Mouse (Mus musculus): ENCODE measurements around the gene Mlph. TPM values are rescaled to one million over a fixed set of nuclear protein-coding genes. Genes with fewer than 3 reads are reported as not detected.
A peak's percentile ranks its signal among the peaks of the same experiment; 100 is the strongest.

Gene Mlph
- total RNA-seq, 2 experiments from 2014 or later, result 0.21 to 0.32 TPM

DNA sequence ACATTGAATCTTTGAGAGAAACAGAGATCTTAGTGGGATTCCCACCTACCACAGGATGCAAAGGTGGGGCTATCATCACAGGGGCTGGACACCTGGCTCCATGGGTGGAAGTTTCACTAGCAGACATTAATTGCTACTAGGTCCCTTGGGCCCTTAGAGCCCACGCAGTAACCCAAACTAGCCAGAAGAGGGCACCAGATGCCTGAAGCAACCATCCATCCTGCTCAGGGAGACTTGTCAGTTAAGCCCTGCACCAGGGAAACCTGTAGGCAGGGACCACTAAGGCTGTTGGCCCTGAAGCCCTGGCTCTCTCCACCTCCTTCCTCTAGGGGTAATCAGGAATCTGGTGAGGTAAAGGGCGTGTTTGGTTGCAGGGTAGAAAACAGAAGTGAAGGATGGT lies 8.5 kb upstream of the Mlph start:
- DNase-seq (ENCODE audit: low spot score), result peak; percentile 60

GRCm38 (mm10) chr1:90909161-90909560 lies 5.7 kb upstream of the Mlph start:
- no peak for DNase-seq (ENCODE audit: low spot score)

DNA sequence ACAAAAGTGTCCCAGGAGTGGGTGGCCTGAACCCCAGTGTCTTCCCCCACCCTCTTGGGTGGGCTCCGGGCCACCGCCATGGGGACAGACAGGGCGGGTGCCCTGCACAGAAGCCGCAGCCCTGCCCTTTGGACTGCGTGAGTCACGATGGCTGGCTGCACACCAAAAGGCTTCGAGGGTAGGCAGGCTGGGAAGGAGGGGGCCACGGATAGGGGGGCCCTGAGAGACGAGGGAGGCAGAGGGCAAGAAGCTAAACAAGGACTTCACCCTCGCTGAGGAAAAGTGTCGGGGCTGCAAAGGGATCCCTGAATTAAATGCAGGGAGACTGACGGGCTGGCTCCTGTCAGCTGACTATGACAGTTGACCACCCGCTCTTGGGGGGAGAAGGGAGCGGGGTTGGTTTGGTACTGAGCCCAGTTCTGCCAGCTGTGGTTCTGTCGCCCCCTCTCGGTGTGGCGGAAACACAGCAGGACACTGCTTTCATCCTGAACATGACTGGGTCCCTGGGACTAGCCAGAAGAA lies 5.2 kb upstream of the Mlph start:
- peak; percentile 40 for DNase-seq (ENCODE audit: low spot score)

- no peak for DNase-seq (ENCODE audit: low spot score)
Measured at GRCm38 (mm10) chr1:90913231-90913630, 1.7 kb upstream of the Mlph start.

- DNase-seq (ENCODE audit: low spot score), result no peak
Measured at GRCm38 (mm10) chr1:90917509-90917908, 2.6 kb downstream of the Mlph start.

DNA sequence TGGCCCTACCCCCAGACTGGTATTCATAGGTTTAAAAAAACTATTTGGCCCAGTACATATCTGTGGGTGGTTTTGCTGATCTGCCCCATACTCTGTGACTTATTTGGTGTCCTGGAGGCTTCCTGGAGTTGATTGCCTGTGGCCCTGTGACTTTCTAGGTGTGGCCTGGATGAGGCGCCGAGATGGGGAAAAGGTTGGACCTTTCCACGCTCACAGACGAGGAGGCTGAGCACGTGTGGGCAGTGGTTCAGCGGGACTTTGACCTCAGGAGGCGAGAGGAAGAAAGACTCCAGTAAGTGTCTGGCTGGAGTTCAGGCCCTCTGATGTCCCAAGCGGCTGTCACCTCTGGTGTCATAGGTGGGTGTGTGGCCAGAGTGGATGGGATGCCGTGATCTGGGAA lies 6.8 kb downstream of the Mlph start:
- DNase-seq (ENCODE audit: low spot score), result no peak

GRCm38 (mm10) chr1:90926030-90926429 lies 11.1 kb downstream of the Mlph start:
- no peak for DNase-seq (ENCODE audit: low spot score)

- no peak for DNase-seq (ENCODE audit: low spot score)
Measured at GRCm38 (mm10) chr1:90927308-90927707, 12.4 kb downstream of the Mlph start.

DNA sequence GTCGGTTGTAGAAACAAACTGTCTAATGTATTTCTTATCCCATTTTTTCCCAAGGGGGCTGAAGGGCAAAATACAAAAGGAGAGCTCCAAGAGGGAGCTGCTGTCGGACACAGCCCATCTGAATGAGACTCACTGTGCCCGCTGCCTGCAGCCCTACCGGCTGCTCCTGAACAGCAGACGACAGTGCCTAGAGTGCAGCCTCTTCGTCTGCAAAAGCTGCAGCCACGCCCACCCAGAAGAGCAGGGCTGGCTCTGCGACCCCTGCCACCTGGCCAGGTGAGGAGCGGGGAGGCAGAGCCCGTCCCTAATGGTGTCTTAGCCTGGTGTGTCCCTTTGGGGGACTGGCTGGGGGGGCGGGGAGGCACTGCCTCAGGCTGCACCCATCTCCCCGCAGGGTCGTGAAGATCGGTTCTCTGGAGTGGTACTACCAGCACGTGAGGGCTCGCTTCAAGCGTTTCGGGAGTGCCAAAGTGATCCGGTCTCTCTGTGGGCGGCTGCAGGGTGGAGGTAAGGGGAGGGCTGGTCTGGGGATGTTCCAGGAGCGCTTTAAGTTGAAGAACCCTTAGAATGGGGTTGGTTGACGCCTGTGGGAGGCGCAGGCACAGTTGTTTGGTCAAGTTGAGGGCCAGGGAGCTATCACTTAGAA lies 13.2 kb downstream of the Mlph start:
- DNase-seq (ENCODE audit: low spot score), result no peak

DNA sequence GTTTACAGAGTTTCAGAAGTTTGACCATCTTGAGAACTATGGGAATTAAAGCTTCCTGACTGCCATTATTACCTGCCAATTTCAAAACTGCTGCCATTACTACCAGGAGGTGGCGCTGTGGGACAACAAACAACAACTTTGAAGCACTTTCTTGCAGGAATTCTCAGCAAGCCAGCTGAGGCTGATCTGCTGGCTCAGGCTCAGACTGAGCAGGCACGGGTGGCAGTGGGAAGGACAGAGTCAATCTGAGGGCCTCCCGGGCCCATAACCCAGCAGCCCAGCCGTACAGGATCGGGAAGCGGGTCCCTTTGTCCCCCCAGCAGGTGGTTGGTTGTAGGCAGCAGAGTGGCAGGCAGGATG lies 13.7 kb downstream of the Mlph start:
- DNase-seq (ENCODE audit: low spot score), result peak; percentile 88

DNA sequence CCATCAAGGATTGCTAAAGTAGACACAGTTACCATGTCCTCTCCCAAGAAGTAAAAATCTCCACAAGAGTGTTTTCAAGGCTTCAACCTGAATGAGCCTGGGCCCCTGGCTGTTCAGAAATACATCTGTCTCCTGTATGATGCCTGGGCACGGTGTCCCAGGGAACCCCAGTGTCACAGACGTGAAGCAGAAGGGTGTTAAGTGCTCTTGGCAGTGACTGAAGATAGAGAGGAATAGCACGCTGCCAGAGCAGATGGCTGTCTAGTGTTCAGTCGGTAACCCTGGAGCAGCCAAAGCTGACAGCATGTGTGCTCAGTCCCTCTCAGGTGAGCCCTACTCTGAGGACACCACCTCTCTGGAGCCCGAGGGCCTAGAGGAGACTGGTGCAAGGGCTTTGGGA lies 18.1 kb downstream of the Mlph start:
- no peak for DNase-seq (ENCODE audit: low spot score)

DNA sequence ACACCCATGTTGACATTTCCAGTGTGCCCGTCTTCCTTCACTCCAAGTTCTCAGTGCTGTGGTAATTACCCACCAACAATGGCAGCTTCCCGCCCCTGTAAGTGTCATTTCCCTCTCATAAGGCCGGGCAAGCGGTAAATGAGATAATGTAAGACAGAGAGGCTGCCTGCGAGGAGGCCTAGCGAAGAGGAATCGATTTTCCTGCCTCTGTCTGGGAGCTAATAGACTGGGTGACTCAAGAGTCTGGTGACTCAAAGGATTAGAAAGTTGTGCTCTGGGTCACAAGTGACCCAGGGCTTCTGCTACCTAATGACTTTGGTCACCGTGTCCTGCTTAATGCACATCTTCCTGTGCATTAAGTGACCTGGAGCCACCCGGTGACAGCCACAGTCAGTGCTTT lies 22.1 kb downstream of the Mlph start:
- no peak for DNase-seq (ENCODE audit: low spot score)

GRCm38 (mm10) chr1:90939980-90940379 lies 25.1 kb downstream of the Mlph start:
- no peak for DNase-seq (ENCODE audit: low spot score)

DNA sequence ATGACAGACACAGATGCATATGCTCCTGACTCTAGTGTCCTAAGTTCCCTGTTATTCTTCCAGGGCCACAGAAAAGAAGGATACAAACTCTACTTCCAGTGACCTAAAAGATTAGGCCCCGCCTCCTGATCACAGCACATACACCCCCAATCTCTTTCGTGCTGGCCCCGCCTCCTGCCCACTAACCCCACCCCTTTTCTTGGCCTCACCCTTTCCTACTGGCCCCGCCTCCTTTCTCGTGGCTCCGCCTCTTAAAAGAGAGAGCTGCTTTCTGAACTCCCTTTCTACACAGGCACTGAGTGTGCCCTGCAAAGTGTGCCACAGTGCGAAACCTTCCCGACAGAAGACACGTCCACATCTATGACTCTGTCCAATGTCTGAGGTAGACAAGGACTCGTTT lies 30.3 kb downstream of the Mlph start:
- no peak for DNase-seq (ENCODE audit: low spot score)

- DNase-seq (ENCODE audit: low spot score), result no peak
Measured at GRCm38 (mm10) chr1:90947252-90947651, 32.4 kb downstream of the Mlph start.

- DNase-seq (ENCODE audit: low spot score), result no peak
Measured at GRCm38 (mm10) chr1:90949309-90949708, 34.4 kb downstream of the Mlph start.

GRCm38 (mm10) chr1:90951670-90952069 lies 36.8 kb downstream of the Mlph start:
- no peak for DNase-seq (ENCODE audit: low spot score)

GRCm38 (mm10) chr1:90952808-90953207 lies 37.9 kb downstream of the Mlph start, which contains the start of gene Prlh:
Gene Prlh, plus strand, starts transcription at chr1:90953108.
- no peak for DNase-seq (ENCODE audit: low spot score)

- no peak for DNase-seq (ENCODE audit: low spot score)
Measured at GRCm38 (mm10) chr1:90953688-90954087, 38.8 kb downstream of the Mlph start.

GRCm38 (mm10) chr1:90956245-90957096 lies 41.6 kb downstream of the Mlph start:
- peak; percentile 74 for DNase-seq (ENCODE audit: low spot score)

- no peak for DNase-seq (ENCODE audit: low spot score)
Measured at GRCm38 (mm10) chr1:90962526-90962925, 47.6 kb downstream of the Mlph start.

- DNase-seq (ENCODE audit: low spot score), result no peak
Measured at GRCm38 (mm10) chr1:90962994-90963393, 48.1 kb downstream of the Mlph start.

DNA sequence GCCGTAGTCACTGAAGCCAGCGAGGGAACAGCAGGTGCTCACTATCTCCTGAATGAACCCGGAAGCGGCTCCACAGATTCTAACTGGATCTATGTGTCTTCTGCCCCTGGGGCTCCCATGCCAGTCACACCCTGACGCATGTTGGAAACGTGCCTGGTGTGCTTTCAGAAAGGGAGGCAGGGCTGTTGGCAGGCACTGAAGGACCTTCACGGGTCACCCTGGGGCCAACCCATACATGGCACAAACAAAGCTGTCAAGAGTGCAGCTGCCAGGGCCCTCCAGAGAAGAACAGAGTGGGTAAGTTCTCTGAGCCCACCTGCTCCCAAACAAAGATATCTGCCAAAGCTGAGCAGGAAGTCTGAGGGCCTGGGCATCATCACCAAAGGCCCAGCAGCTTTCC lies 52.7 kb downstream of the Mlph start:
- DNase-seq (ENCODE audit: low spot score), result peak; percentile 26

All from gastrocnemius, adult 18-20 months (tissue).